Mouse (Mus musculus) cortical plate, adult 2 months (tissue): Measurements from ENCODE around the gene Calr3. TPM values are rescaled to one million over a fixed set of nuclear protein-coding genes. Genes with fewer than 3 reads are reported as not detected.

ENCODE experiments used
- H3K27ac ChIP-seq: fragments of 200-500 bp; 2 replicates; pipeline ENCODE4 v1.5.1; 2012; ENCODE audit warnings: low read length, control low read depth, inconsistent platforms; ENCODE audit not compliant: insufficient read depth
- H3K4me1 ChIP-seq: fragments of 200-500 bp; 2 replicates; pipeline ENCODE4 v1.6.1; 2011; ENCODE audit warnings: low read length; ENCODE audit not compliant: control insufficient read depth, insufficient read depth
- H3K4me3 ChIP-seq: fragments of 200-500 bp; 2 replicates; pipeline ENCODE4 v1.5.1; 2011; ENCODE audit warnings: mild to moderate bottlenecking, low read length, control low read depth; ENCODE audit not compliant: insufficient read depth
- CTCF ChIP-seq: fragments of 200-500 bp; IDR thresholded peaks from 2 replicates; pipeline ENCODE4 v1.5.1; 2011; ENCODE audit warnings: mild to moderate bottlenecking, control low read depth, low read length; ENCODE audit not compliant: insufficient read depth; ENCODE audit errors: extremely low read depth
- POLR2A ChIP-seq: fragments of 200-500 bp; IDR thresholded peaks from 2 replicates; pipeline ENCODE4 v1.6.1; 2011; ENCODE audit warnings: mild to moderate bottlenecking, low read length, control low read depth; ENCODE audit not compliant: insufficient read depth; ENCODE audit errors: extremely low read depth
- polyA plus RNA-seq: library from polyadenylated mRNA; depleted of rRNA; stranded (reverse); fragments of >200 nt; gene quantifications from 2 replicates; pipeline ENCODE4 v1.2.3, GENCODE M21; 2012

The Calr3 gene
- polyA plus RNA-seq, 1 experiment = 0.81 TPM

DNA sequence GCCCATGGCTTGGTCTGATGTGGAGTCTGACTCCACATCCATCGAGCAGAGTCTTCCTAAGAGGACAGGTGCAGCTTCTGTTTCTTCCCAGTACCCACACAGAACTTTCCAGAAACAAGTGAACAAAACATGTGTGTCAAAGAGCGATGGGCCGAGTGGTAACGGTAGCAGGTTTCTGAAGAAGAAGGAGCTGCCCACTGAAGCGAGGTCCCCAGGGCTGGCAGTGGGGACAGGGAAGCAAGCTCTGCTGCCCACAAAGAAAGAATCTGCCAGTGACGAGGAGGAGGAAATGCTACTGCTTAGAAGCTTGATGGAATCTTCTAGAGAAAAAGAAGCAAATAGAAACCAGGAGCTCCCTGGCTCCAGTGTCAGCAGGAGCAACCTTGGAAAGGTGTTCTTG is 1.4 kb upstream of the Calr3 start:
- no peak for TF ChIP-seq CTCF
- no peak for TF ChIP-seq POLR2A
- Histone ChIP-seq H3K4me1 (no peaks in the 10 kb centered on the region), H3K4me3 (no peak overlapping the region), H3K27ac (no peak overlapping the region)

DNA sequence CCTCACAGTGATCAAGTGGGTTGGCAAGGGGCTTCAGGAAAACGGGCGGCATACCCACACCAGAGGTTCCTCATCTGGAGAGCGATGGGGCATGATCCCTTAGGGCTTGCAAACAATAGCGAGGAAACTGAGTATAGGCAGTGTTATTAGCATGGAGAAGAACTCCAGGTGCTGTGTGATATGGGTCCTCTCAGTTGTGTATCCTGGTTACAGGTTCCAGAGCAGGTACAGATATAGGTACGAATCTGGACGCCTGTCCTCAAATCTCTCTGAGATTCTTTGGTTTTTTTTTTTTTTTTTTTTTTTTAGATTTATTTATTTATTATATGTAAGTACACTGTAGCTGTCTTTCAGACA is 302 bp upstream of the Calr3 start:
- H3K4me1 ChIP-seq = no peaks in the 10 kb centered on the region
- H3K4me3 ChIP-seq = peak overlapping the region; percentile 39
- no peak for TF ChIP-seq POLR2A
- no peak for TF ChIP-seq CTCF
- H3K27ac ChIP-seq = no peak overlapping the region

DNA sequence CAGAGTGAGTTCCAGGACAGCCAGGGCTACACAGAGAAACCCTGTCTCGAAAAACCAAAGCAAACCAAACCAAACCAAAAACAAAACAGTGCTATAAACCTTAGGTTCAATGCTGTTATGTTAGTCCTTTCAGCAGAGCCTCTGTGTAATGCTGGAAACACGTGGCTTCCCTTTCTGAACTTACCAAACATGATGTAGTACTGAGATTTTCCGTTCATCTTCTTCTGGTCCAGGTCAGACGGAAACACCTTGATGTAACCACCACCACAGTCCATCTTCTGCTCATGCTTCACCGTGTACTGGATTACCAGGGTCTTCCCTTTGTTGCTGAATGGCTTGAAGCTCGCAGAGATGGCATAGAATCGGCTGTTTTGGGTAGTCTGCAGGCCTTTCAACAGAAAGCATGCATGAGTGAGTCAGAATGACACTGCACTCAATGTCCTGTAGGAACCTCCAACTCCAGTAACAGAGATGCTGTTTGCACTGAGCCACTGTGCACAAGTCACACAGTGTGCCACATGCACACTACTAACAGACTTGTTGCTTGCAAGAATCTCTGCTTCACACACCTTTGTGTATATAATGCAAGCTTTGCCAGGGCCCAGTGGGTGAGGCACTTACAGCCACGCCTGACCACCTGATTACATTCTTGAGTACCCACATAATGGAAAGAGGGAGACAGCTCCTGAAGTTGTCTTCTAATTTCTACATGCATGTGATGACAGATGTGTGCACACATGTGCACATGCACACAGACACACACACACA is 5.2 kb downstream of the Calr3 start:
- Histone ChIP-seq H3K4me3 (no peak overlapping the region), H3K27ac (no peak overlapping the region), H3K4me1 (no peaks in the 10 kb centered on the region)
- no peak for TF ChIP-seq POLR2A
- no peak for TF ChIP-seq CTCF

DNA sequence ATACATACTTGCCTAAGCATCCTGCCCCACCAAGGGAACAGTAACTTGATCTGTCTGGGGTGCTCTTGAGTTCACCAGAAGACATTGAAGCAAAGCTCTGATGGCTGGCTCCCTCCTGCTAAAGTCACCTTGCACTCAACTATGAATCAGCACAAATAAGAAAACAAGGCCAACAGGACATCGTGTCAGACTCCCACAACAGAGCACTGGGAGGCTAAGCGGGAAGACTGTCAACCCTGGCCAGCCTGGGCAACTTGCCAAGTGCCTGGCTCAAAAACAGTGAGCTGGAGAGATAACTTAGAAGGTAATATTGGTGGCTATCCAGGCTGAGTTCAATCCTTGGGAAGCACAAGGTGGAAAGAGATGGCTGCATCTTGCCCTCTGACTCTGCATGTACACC is 8.7 kb downstream of the Calr3 start:
- TF ChIP-seq CTCF = no peak
- TF ChIP-seq POLR2A = no peak
- Histone ChIP-seq H3K27ac (no peak overlapping the region), H3K4me1 (no peaks in the 10 kb centered on the region), H3K4me3 (no peak overlapping the region)

DNA sequence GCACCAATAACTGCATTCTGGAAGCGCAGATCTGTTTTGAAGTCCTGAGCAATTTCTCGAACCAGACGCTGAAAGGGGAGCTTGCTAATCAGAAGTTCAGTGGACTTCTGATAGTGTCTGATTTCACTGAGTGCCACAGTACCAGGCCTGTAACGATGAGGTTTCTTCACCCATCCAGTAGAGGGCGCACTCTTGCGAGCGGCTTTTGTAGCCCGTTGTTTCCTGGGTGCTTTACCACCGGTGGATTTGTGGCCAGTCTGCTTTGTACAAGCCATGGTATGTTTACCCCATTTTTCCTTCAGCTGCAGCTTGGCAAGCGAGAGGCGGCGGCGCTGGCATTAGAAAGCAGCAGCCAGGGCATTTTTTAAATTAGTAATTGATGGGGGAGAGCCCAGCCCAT is 14.0 kb downstream of the Calr3 start:
- peak; percentile 26; the same call in 1 of the 2 replicates for TF ChIP-seq CTCF
- TF ChIP-seq POLR2A = no peak
- Histone ChIP-seq H3K4me1 (no peaks in the 10 kb centered on the region), H3K4me3 (no peak overlapping the region), H3K27ac (no peak overlapping the region)

DNA sequence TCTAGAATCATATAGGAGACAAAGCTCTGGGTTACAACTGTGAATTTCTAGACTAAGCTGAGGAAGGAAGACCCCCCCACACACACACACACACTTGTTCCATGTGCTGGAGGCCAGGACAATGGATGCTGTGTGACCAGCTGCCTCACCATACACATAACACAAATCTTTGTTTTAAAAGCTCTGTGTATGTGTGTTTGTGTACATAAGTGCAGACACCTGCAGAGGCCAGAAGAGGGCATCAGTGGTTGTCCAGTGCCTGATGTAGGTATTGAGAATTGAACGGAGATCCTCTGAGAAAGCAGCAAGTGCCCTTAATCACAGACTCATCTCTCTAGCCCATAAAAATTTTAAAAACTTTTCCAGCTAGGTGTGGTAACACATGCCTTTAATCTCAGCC is 20.7 kb downstream of the Calr3 start:
- Histone ChIP-seq H3K27ac (no peak overlapping the region), H3K4me3 (no peak overlapping the region), H3K4me1 (peaks cover 11% of the 10 kb centered on the region)
- TF ChIP-seq CTCF (0 out of 2 replicates have a peak, but pooled peaks have one; percentile 14), POLR2A (no peak)

DNA sequence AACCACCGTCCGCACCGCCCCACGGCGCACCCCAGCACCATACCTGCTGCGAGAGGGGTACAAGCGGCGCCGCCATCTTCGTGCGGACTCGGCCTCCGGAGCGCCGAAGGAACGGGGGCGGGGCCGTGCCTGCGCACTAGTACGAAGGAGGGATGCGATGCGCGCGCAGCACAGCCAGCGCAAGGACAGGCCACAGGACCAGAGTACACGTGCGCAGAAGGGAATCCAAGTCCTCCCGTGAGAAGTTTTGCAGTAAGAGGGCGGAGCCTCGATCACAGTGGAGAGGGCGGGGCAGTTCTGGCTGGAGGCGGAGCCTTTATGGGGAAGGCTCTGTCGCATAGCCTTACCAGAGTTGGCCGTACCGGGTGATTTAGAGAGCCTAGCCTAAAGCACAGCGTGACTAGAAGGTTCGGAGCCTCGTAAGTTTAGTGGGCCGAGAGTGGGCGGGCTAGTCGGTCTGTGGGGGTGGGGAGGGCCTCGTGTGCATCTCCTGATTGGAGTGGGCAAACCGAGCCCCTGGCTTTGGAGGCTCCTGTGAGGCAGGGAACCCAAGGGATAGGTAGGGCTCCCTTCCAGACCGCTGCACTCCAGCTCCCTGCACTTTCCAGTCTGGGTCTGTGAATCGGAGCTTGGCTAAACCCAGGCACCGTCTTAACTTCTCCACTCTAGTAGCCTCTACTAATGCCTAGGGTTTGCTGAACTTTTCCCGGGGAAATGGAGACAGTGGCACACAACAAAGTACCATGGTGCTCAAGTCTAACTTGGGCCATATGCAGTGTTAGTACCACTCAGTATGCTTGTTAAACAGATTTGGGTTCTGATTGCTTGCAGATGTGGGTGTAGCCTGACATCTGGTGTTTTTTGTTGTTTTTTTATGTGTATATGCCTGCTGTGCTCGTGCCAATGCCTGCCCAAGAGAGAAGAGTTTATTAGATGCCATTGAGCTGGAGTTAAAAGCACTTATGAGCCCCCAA is 22.0 kb downstream of the Calr3 start, which contains the start of gene Eps15l1:
Gene Eps15l1, minus strand, starts transcription at position 99 of the 974 bp plus-strand sequence.
- no peak for TF ChIP-seq CTCF
- peak; percentile 73 for TF ChIP-seq POLR2A
- H3K27ac ChIP-seq = no peak within 1 kb of the TSS
- H3K4me3 ChIP-seq = peak within 1 kb of the TSS; percentile 56
- peaks cover 16% of the 10 kb centered on the region for H3K4me1 ChIP-seq

DNA sequence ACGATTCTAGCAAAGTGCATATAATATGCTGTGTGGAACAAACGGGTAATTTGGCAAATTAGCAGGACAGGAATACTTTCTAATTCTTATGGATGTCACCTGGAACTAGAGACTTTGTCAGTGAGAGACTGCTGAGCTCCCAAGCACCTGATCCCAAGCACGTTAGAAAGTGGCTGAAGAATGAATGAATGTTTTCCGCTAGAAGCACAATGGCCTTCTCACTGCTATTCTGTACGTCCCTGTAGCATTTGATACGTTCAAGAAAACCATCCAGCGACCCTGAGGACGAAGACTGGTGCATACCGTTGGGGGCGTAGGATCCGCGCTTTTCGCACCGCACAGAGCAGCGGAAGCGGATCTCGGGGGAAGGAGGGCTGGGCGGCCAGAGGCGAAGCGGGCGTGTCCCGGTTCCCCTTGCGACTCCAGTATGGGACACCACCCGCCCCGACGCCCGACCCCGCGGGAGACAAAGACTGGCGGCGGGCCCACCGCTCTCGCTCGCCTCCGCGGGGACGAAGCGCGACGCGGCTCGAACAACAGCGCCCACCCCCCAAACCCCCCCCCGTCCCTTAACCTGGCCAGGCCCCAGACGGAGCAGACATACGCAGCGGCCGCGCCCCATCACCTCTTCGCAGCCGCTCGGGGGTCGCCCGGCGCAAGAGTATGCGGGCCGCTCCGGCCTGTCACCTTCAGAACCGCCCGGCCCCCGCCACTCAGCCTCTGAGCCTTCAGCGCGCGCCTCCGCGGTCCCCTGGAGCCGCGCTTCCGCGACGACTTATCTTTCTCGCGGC is 22.9 kb downstream of the Calr3 start:
- Histone ChIP-seq H3K4me1 (peaks cover 19% of the 10 kb centered on the region), H3K4me3 (peak overlapping the region; percentile 56), H3K27ac (no peak overlapping the region)
- TF ChIP-seq CTCF (no peak), POLR2A (no peak)

DNA sequence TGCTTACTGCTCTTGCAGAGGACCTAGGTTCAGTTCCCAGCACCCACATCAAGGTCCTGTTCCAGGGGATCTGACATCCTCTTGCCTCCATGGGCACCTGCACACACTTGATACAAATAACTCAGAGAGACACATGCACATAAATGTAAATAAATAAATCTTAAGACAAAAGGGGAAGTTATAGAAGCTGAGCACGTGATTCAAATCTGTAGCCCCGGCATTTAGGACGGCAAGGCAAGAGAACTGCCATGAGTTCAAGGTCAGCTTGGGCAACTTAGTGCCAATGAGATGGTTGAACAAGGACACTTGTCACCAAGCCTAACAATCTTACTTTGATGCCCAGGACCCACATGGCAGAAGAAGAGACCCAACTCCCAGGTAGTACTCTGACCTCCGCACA is 25.6 kb downstream of the Calr3 start:
- Histone ChIP-seq H3K27ac (no peak overlapping the region), H3K4me1 (peaks cover 22% of the 10 kb centered on the region), H3K4me3 (no peak overlapping the region)
- no peak for TF ChIP-seq CTCF
- no peak for TF ChIP-seq POLR2A
